Mouse (Mus musculus) heart, embryonic 14.5 days (tissue): ENCODE data around the gene Sel1l. TPM values are rescaled to one million over a fixed set of nuclear protein-coding genes. Genes with fewer than 3 reads are reported as not detected.

Experiments used
- ATAC-seq: fragments of 200-750 bp; cut with Nextera tagmentation; 2 replicates; pipeline ENCODE4 v1.8.0; 2017; ENCODE audit warnings: low read depth, moderate TSS enrichment; ENCODE audit not compliant: insufficient number of reproducible peaks, insufficient read depth, low FRiP score
- H3K27ac ChIP-seq, 2 experiments: fragments of 200-500 bp in 1 of 2; fragments of 300-500 bp in 1 of 2; sonication (generic) in 1 of 2; replicated peaks in 1 of 2; 2 replicates each; pipeline ENCODE4 v1.5.1; 2012 to 2014; ENCODE audit warnings: low read depth in 2 of 2, low read length in 2 of 2, control low read depth in 1 of 2, mild to moderate bottlenecking in 1 of 2, mixed read lengths in 1 of 2; ENCODE audit not compliant: control insufficient read depth in 1 of 2, insufficient read depth in 1 of 2
- H3K27me3 ChIP-seq: fragments of 300-500 bp; sonication (generic); 2 replicates; pipeline ENCODE4 v1.6.1; 2014; ENCODE audit warnings: mild to moderate bottlenecking, low read length, control low read depth; ENCODE audit not compliant: control insufficient read depth, insufficient read depth
- H3K36me3 ChIP-seq: fragments of 300-500 bp; sonication (generic); 2 replicates; pipeline ENCODE4 v1.6.1; 2014; ENCODE audit warnings: mild to moderate bottlenecking, control low read depth, low read length, mixed read lengths; ENCODE audit not compliant: control insufficient read depth, insufficient read depth
- H3K4me1 ChIP-seq, 2 experiments: fragments of 200-500 bp in 1 of 2; fragments of 300-500 bp in 1 of 2; sonication (generic) in 1 of 2; 2 replicates each; pipeline ENCODE4 v1.6.1; 2012 to 2014; ENCODE audit warnings: low read length in 2 of 2, control low read depth in 1 of 2, mixed read lengths in 1 of 2; ENCODE audit not compliant: control insufficient read depth in 2 of 2, insufficient read depth in 2 of 2
- H3K4me2 ChIP-seq: fragments of 300-500 bp; sonication (generic); 2 replicates; pipeline ENCODE4 v1.6.1; 2014; ENCODE audit warnings: mild to moderate bottlenecking, low read length
- H3K4me3 ChIP-seq, 2 experiments: fragments of 200-500 bp in 1 of 2; fragments of 300-500 bp in 1 of 2; sonication (generic) in 1 of 2; 2 replicates each; pipeline ENCODE4 v1.5.1; 2012 to 2014; ENCODE audit warnings: low read length in 2 of 2, mild to moderate bottlenecking in 2 of 2, control low read depth in 1 of 2, low read depth in 1 of 2, moderate library complexity in 1 of 2; ENCODE audit not compliant: control insufficient read depth in 1 of 2, insufficient read depth in 1 of 2
- H3K9ac ChIP-seq: fragments of 300-500 bp; sonication (generic); 2 replicates; pipeline ENCODE4 v1.6.1; 2014; ENCODE audit warnings: mild to moderate bottlenecking, low read length
- H3K9me3 ChIP-seq: fragments of 300-500 bp; sonication (generic); 2 replicates; pipeline ENCODE4 v1.6.1; 2016; ENCODE audit warnings: low read length, control low read depth; ENCODE audit not compliant: control insufficient read depth
- WGBS: fragments of 180-500 bp; shearing (Covaris S2); extraction: QIAGEN DNeasy Blood & Tissue Kit; methylation state at CpG from one replicate; pipeline ENCODE4 v1.1.7; 2014; 5-methylcytosine and 5-hydroxymethylcytosine counted together
- polyA plus RNA-seq: library from polyadenylated mRNA; unstranded; fragments of >200 nt; fragmentation: Nextera tagmentation; extraction: Ambion mirVana; gene quantifications from 2 replicates; pipeline ENCODE4 v1.2.1, GENCODE M21; 2014

Gene Sel1l
- polyA plus RNA-seq, 1 experiment from 2014 or later, result 60.8 TPM

- Histone ChIP-seq H3K27me3 (no peaks in the 10 kb centered on the region), H3K4me2 (no peak overlapping the region), H3K9me3 (no peaks in the 10 kb centered on the region), H3K4me1 (no peaks in the 10 kb centered on the region), H3K4me3 (no peak overlapping the region), H3K9ac (no peak overlapping the region), H3K36me3 (peaks cover 10% of the 10 kb centered on the region), H3K27ac (no peak overlapping the region)
- ATAC-seq, result no peak
- WGBS, result 81% methylated on average over 12 of the region's 12 CpGs
Observed at GRCm38 (mm10) chr12:91802586-91803206, 46.3 kb downstream of the Sel1l start.

GRCm38 (mm10) chr12:91800861-91801385 lies 48.0 kb downstream of the Sel1l start:
- WGBS, result 53% methylated on average over 6 of the region's 6 CpGs
- no peaks in the 10 kb centered on the region for H3K27me3 ChIP-seq
- no peaks in the 10 kb centered on the region for H3K36me3 ChIP-seq
- no peak overlapping the region for H3K9ac ChIP-seq
- no peaks in the 10 kb centered on the region for H3K9me3 ChIP-seq
- no peaks in the 10 kb centered on the region for H3K4me1 ChIP-seq
- no peak overlapping the region for H3K27ac ChIP-seq
- H3K4me2 ChIP-seq, result no peak overlapping the region
- ATAC-seq, result no peak
- no peak overlapping the region for H3K4me3 ChIP-seq

GRCm38 (mm10) chr12:91799821-91800335 lies 49.1 kb downstream of the Sel1l start:
- WGBS, result 64% methylated on average over 12 of the region's 12 CpGs
- no peak overlapping the region for H3K4me2 ChIP-seq
- no peak overlapping the region for H3K4me3 ChIP-seq
- no peaks in the 10 kb centered on the region for H3K36me3 ChIP-seq
- H3K27me3 ChIP-seq, result no peaks in the 10 kb centered on the region
- no peak overlapping the region for H3K9ac ChIP-seq
- ATAC-seq, result no peak
- no peak overlapping the region for H3K27ac ChIP-seq
- no peaks in the 10 kb centered on the region for H3K4me1 ChIP-seq
- no peaks in the 10 kb centered on the region for H3K9me3 ChIP-seq

GRCm38 (mm10) chr12:91799379-91799773 lies 49.6 kb downstream of the Sel1l start:
- ATAC-seq, result no peak
- no peaks in the 10 kb centered on the region for H3K4me1 ChIP-seq
- no peak overlapping the region for H3K27ac ChIP-seq
- H3K36me3 ChIP-seq, result no peaks in the 10 kb centered on the region
- WGBS, result 18% methylated on average over 6 of the region's 6 CpGs
- H3K27me3 ChIP-seq, result no peaks in the 10 kb centered on the region
- H3K4me3 ChIP-seq, result no peak overlapping the region
- no peak overlapping the region for H3K4me2 ChIP-seq
- H3K9ac ChIP-seq, result no peak overlapping the region
- H3K9me3 ChIP-seq, result no peaks in the 10 kb centered on the region

GRCm38 (mm10) chr12:91798720-91799378 lies 50.1 kb downstream of the Sel1l start:
- WGBS, result 64% methylated on average over 6 of the region's 6 CpGs
- Histone ChIP-seq H3K9ac (no peak overlapping the region), H3K36me3 (no peaks in the 10 kb centered on the region), H3K9me3 (no peaks in the 10 kb centered on the region), H3K27me3 (no peaks in the 10 kb centered on the region), H3K4me1 (no peaks in the 10 kb centered on the region), H3K27ac (no peak overlapping the region), H3K4me2 (no peak overlapping the region), H3K4me3 (no peak overlapping the region)
- no peak for ATAC-seq

- Histone ChIP-seq H3K9ac (no peak overlapping the region), H3K27ac (no peak overlapping the region), H3K4me1 (no peaks in the 10 kb centered on the region), H3K27me3 (no peaks in the 10 kb centered on the region), H3K9me3 (no peaks in the 10 kb centered on the region), H3K36me3 (no peaks in the 10 kb centered on the region), H3K4me3 (no peak overlapping the region), H3K4me2 (no peak overlapping the region)
- 76% methylated on average over 4 of the region's 4 CpGs for WGBS
- no peak for ATAC-seq
Observed at GRCm38 (mm10) chr12:91796774-91797173, 52.2 kb downstream of the Sel1l start.

- Histone ChIP-seq H3K4me3 (no peak overlapping the region), H3K27me3 (no peaks in the 10 kb centered on the region), H3K36me3 (no peaks in the 10 kb centered on the region), H3K27ac (no peak overlapping the region), H3K9me3 (no peaks in the 10 kb centered on the region), H3K4me2 (no peak overlapping the region), H3K9ac (no peak overlapping the region), H3K4me1 (no peaks in the 10 kb centered on the region)
- ATAC-seq, result no peak
- WGBS, result 80% methylated on average over 8 of the region's 8 CpGs
Observed at GRCm38 (mm10) chr12:91793266-91793665, 55.7 kb downstream of the Sel1l start.
